Mouse (Mus musculus) brain, embryonic 14.5 days (tissue): ENCODE measurements at regions not wholly inside any gene's neighbourhood (a gene's known extent, or its start where the extent isn't known, plus 50 kb on each side); places are given as distances from the start of the nearest gene placed in this dataset.

ENCODE experiments used
- CTCF ChIP-seq: fragments of 200-500 bp; IDR thresholded peaks from 2 replicates; pipeline ENCODE4 v1.5.1; 2012; ENCODE audit warnings: inconsistent platforms, mild to moderate bottlenecking, moderate library complexity, borderline replicate concordance; ENCODE audit not compliant: insufficient read depth, insufficient read length; ENCODE audit errors: extremely low read depth
- POLR2A ChIP-seq: fragments of 200-500 bp; IDR thresholded peaks from 2 replicates; pipeline ENCODE4 v1.6.1; 2012; ENCODE audit warnings: mild to moderate bottlenecking, inconsistent platforms, borderline replicate concordance; ENCODE audit not compliant: poor library complexity, insufficient read depth, insufficient read length, severe bottlenecking; ENCODE audit errors: extremely low read depth

DNA sequence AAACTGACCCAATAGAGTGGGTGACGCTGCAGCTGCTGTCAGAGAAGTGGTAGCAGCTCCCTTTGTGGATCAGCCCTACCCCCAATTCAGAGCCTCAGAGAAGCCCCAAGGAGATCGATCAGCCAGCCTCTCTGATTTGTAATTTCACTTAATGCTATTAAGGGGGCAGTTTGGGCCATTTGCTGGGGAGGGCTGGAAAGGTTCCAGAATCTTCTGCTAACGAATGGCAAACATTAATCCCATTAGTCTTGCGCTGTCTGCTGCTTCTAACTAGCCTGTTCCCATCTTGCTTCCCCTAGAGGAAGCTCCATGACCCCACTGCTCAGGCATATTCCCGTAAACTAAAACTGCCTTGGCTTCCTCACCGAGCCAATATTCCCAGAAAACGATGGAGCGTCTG, 59.9 kb upstream of the Lrrn2 start:
- TF ChIP-seq CTCF (no peak), POLR2A (no peak)
